ENCODE assay signal across 9 mouse cellular contexts in the genomic region with DNA sequence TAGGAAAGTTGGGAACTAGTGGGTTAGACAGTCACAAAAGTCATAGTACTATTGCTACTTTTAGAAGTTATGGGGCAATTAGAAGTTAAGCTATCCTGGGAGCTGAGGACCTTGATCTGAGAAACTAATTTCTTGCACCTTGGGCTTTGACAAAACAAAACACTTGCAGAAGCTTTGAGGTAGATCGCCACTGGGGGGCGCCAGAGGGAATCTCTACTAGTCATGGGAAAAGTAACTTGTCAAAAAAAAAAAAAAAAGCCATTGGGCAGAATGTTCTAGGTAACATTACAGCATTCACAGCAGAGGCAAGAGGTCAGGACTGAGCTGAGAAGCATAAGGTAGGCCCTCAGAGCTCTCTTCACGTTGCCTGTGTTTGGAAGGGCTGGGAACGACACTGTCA. TPM values are rescaled to one million over a fixed set of nuclear protein-coding genes. Genes with fewer than 3 reads are reported as not detected.
A peak's percentile ranks its signal among the peaks of the same experiment; 100 is the strongest.
DNase-seq lines count a peak whose midpoint lies in the region; ATAC-seq and TF ChIP-seq lines count a peak whose summit lies in the region.
"Had no signal": no experiment of that assay in that cellular context is flagged by ENCODE, and none has a peak within 500 bp of the region (broad histone marks: within the 10 kb centered on the region; RNA-seq: fewer than 3 reads in every experiment).

No protein-coding gene starts in this region.

- peak; percentile 68 for DNase-seq in hindbrain, embryonic 10.5 days (ENCODE audit: low spot score)
- peak; percentile 89 for DNase-seq in MEL (ENCODE audit: low read depth, low spot score)
- peak; percentile 73 to 80 for DNase-seq in cerebellum, adult 18-20 months
- DNase-seq in heart, postnatal 36 days = peak; percentile 30 to 64
- peak; percentile 68 to 69 for DNase-seq in left cerebral cortex, postnatal 36 days (ENCODE audit: low spot score in 2 of 2)
- DNase-seq in right cerebral cortex, adult 2 months (ENCODE audit: low spot score in 2 of 2) = peak; percentile 90
- DNase-seq in yolk sac, embryonic 10.5 days (ENCODE audit: low spot score) = peak; percentile 35

- H3K4me3 ChIP-seq in hindbrain, embryonic 10.5 days = no peak overlapping the region
- no peak overlapping the region for H3K4me3 ChIP-seq in hindbrain, embryonic 12.5 days
- H3K4me3 ChIP-seq in MEL (ENCODE audit: control insufficient read depth in 1 of 2, insufficient read depth in 1 of 2, low read depth in 2 of 2, low read length in 2 of 2) = no peak overlapping the region
- H3K4me3 ChIP-seq: liver, embryonic 15.5 days had no signal

- H3K4me2 ChIP-seq in hindbrain, embryonic 12.5 days (replicated peaks) = no peak overlapping the region
- H3K4me2 ChIP-seq: liver, embryonic 15.5 days had no signal

- no peak for TF ChIP-seq EP300 in MEL (IDR thresholded peaks at IDR 0.05; ENCODE audit: low read depth in 1 of 2, low read length in 2 of 2)

- 42% methylated on average over 4 of the region's 4 CpGs for WGBS in hindbrain, embryonic 10.5 days
- WGBS in hindbrain, embryonic 12.5 days = 44% methylated on average over 4 of the region's 4 CpGs

- peak; percentile 54 for TF ChIP-seq RAD21 in MEL (IDR thresholded peaks at IDR 0.05; ENCODE audit: low read depth, low read length)

- intact Hi-C loops in heart, postnatal 36 days (cut with DNase I) = no loop called here
- intact Hi-C loops in left cerebral cortex, postnatal 36 days (cut with DNase I) = no loop called here

- no peaks in the 10 kb centered on the region for H3K9me3 ChIP-seq in hindbrain, embryonic 10.5 days
- H3K9me3 ChIP-seq in hindbrain, embryonic 12.5 days (replicated peaks) = no peaks in the 10 kb centered on the region
- H3K9me3 ChIP-seq in MEL (replicated peaks; ENCODE audit: insufficient read depth, low read length) = no peaks in the 10 kb centered on the region
- H3K9me3 ChIP-seq: liver, embryonic 15.5 days had no signal

- TF ChIP-seq POLR2A in MEL (IDR thresholded peaks at IDR 0.05; ENCODE audit: control insufficient read depth in 1 of 2, insufficient read depth in 1 of 2, low read depth in 1 of 2, low read length in 2 of 2, poor library complexity in 1 of 2) = no peak

- H3K79me2 ChIP-seq in MEL (ENCODE audit: control insufficient read depth, insufficient read depth, low read length, poor library complexity) = no peaks in the 10 kb centered on the region

- TF ChIP-seq CTCF in MEL (IDR thresholded peaks at IDR 0.05 in 2 of 3, conservative IDR thresholded peaks at IDR 0.05 in 1 of 3; ENCODE audit: control insufficient read depth in 1 of 3, insufficient read depth in 1 of 3, low read depth in 2 of 3, low read length in 3 of 3, poor library complexity in 1 of 3, severe bottlenecking in 1 of 3) = peak; percentile 56 to 84 (median 81)

- H3K27me3 ChIP-seq in hindbrain, embryonic 10.5 days (ENCODE audit: insufficient read depth, poor library complexity, severe bottlenecking) = no peaks in the 10 kb centered on the region
- no peaks in the 10 kb centered on the region for H3K27me3 ChIP-seq in hindbrain, embryonic 12.5 days
- H3K27me3 ChIP-seq in MEL (ENCODE audit: control insufficient read depth in 1 of 2, insufficient read depth in 2 of 2, low read length in 2 of 2) = no peaks in the 10 kb centered on the region
- H3K27me3 ChIP-seq: liver, embryonic 15.5 days had no signal

- ATAC-seq in hindbrain, embryonic 12.5 days (ENCODE audit: low FRiP score) = no peak

- peaks cover 21% of the 10 kb centered on the region for H3K4me1 ChIP-seq in hindbrain, embryonic 10.5 days (replicated peaks)
- H3K4me1 ChIP-seq in hindbrain, embryonic 12.5 days = peaks cover 15% of the 10 kb centered on the region
- H3K4me1 ChIP-seq in MEL (ENCODE audit: control insufficient read depth in 1 of 2, insufficient read depth in 2 of 2, low read length in 2 of 2) = peaks cover 15 to 19% of the 10 kb centered on the region in 2 experiments

- no peak overlapping the region for H3K27ac ChIP-seq in hindbrain, embryonic 10.5 days
- no peak overlapping the region for H3K27ac ChIP-seq in hindbrain, embryonic 12.5 days
- no peak overlapping the region for H3K27ac ChIP-seq in MEL (ENCODE audit: control insufficient read depth, low read depth, low read length)
- H3K27ac ChIP-seq: liver, embryonic 15.5 days had no signal

- H3K36me3 ChIP-seq in hindbrain, embryonic 10.5 days = peaks cover 56% of the 10 kb centered on the region
- peaks cover 47% of the 10 kb centered on the region for H3K36me3 ChIP-seq in hindbrain, embryonic 12.5 days
- peaks cover 2 to 18% of the 10 kb centered on the region in 2 experiments; a peak in 3 of 4 replicates for H3K36me3 ChIP-seq in MEL (ENCODE audit: control insufficient read depth in 1 of 2, insufficient read depth in 2 of 2, low read length in 2 of 2)

- H3K9ac ChIP-seq in hindbrain, embryonic 12.5 days = no peak overlapping the region
- no peak overlapping the region for H3K9ac ChIP-seq in MEL (ENCODE audit: control insufficient read depth, low read depth, low read length, poor library complexity, severe bottlenecking)
- H3K9ac ChIP-seq: liver, embryonic 15.5 days had no signal

TF ChIP-seq in MEL, 35 proteins besides CTCF, POLR2A, EP300 and RAD21:
- TF ChIP-seq MYB (IDR thresholded peaks at IDR 0.05; ENCODE audit: low read depth, low read length) (no peak), ELF1 (IDR thresholded peaks at IDR 0.05; ENCODE audit: low read depth, low read length) (no peak), ZC3H11A (IDR thresholded peaks at IDR 0.05; ENCODE audit: low read depth, low read length) (0 out of 2 replicates have a peak, but pooled peaks have one; percentile 32), SIN3A (IDR thresholded peaks at IDR 0.05; ENCODE audit: low read length) (no peak), TAL1 (IDR thresholded peaks at IDR 0.05; ENCODE audit: low read length) (no peak), MAX (IDR thresholded peaks at IDR 0.05; ENCODE audit: low read length) (no peak), GABPA (IDR thresholded peaks at IDR 0.05; ENCODE audit: low read depth, low read length) (no peak), JUND (IDR thresholded peaks at IDR 0.05; ENCODE audit: low read depth, low read length) (no peak), MXI1 (IDR thresholded peaks at IDR 0.05; ENCODE audit: low read depth, low read length) (no peak), ETS1 (IDR thresholded peaks at IDR 0.05; ENCODE audit: low read depth, low read length) (no peak), POLR2AphosphoS5 (IDR thresholded peaks at IDR 0.05; ENCODE audit: borderline replicate concordance, low read depth, low read length) (no peak), ZNF384 (IDR thresholded peaks at IDR 0.05; ENCODE audit: low read depth, low read length) (peak; percentile 98), ZKSCAN1 (IDR thresholded peaks at IDR 0.05; ENCODE audit: low read depth, low read length) (no peak; the same call in 1 of the 2 replicates), SMC3 (IDR thresholded peaks at IDR 0.05; ENCODE audit: low read depth, low read length) (peak; percentile 73), CHD2 (IDR thresholded peaks at IDR 0.05; ENCODE audit: low read length) (no peak)

RNA-seq across cellular contexts. Expression of a gene that starts 1.6 kb away (rescaled TPM):
- polyA plus RNA-seq in hindbrain, embryonic 10.5 days (2016; fragmentation: Nextera tagmentation; extraction: Ambion mirVana) = 0.40 and 0.80 TPM in 2 replicates
- polyA plus RNA-seq in hindbrain, embryonic 12.5 days (2016; fragmentation: Nextera tagmentation; extraction: Ambion mirVana) = 1.1 TPM in 2 replicates
- 0.07 and 0.08 TPM in 2 replicates for total RNA-seq in MEL (2012; rRNA removed)
- under 1 TPM in 1 of 2 experiments, not detected in 1; 0.35 TPM for polyA plus RNA-seq in MEL (2012; ENCODE audit: insufficient read depth in 1 of 2, insufficient read length in 2 of 2, low read depth in 1 of 2, low replicate concordance in 2 of 2, missing spikeins in 1 of 2)
- not detected for total RNA-seq in heart, postnatal 36 days (2021)
- total RNA-seq in left cerebral cortex, postnatal 36 days (2021) = 1 to 10 TPM; 3.3 to 4.5 TPM

Comparison
In these comparisons a context has a peak if more than half of its experiments do, and no peak if none do; other contexts are left out.
1. DNase-seq: peak in every context shown above with its lines; median percentile 90 in right cerebral cortex, adult 2 months; 89 in MEL; 76 in cerebellum, adult 18-20 months; 68 in left cerebral cortex, postnatal 36 days; 68 in hindbrain, embryonic 10.5 days; 47 in heart, postnatal 36 days; 35 in yolk sac, embryonic 10.5 days.